Mouse (Mus musculus): ENCODE measurements around the gene Fam124b. TPM values are rescaled to one million over a fixed set of nuclear protein-coding genes. Genes with fewer than 3 reads are reported as not detected.

Fam124b gene
- polyA plus RNA-seq, 1 experiment from 2014 or later = not detected

DNA sequence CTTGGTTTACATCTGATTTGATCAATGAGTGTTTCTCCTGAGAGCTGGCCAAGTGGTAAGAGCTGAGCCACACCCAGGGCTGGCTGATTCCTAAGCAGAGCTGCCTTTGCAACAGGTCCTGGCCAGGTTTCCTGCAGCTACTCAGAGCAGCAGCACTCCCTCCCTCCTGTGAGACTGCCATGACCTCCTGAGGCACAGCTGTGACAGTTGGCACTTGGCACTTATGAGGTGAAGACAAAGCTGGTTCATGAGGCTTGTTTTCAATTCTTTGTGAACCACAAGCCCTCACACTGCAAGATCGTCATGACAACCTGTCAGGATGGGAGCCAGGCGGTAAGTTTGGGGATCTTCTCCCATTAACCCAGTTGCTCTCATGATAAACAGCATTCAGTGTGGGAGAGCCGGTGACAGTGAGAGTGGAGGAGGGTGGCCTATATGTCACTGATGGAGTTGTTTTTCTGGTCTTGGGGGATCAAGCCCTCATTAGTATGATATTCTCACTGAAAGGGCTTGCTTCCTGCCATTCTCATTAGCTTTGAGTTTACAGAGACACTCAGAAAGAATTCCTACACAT, 6.7 kb upstream of the Fam124b start:
- Histone ChIP-seq H3K4me1 (no peaks in the 10 kb centered on the region), H3K4me2 (no peak overlapping the region), H3K27me3 (replicated peaks) (no peaks in the 10 kb centered on the region), H3K36me3 (no peaks in the 10 kb centered on the region), H3K27ac (no peak overlapping the region), H3K9me3 (replicated peaks) (no peaks in the 10 kb centered on the region), H3K9ac (no peak overlapping the region), H3K4me3 (no peak overlapping the region)
- WGBS (ENCODE audit: insufficient replicate concordance) = 51% methylated on average over 3 of the region's 3 CpGs
- ATAC-seq = no peak

DNA sequence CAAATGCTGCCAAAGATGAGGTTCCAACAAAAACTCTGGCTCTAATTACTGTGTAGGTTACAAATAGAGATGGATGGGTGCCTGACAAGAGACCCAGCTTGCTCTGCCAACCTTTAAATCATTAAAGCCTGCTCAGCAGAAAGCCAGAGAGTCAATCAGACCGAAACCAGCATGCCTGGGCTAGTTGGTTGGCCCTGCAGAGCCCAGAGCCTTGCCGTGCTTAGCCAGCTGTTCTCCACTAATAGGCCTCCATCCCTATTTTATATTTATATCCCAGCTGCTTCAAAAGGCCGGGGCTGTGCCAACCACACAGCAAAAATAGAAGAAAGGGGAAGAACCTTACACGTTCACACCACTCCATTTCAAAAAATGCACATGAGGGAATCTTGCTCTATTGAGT, 2.9 kb upstream of the Fam124b start:
- H3K36me3 ChIP-seq = no peaks in the 10 kb centered on the region
- no peaks in the 10 kb centered on the region for H3K4me1 ChIP-seq
- H3K9me3 ChIP-seq (replicated peaks) = no peaks in the 10 kb centered on the region
- H3K9ac ChIP-seq = no peak overlapping the region
- no peak for ATAC-seq
- no peak overlapping the region for H3K27ac ChIP-seq
- H3K4me3 ChIP-seq = no peak overlapping the region
- H3K4me2 ChIP-seq = no peak overlapping the region
- WGBS (ENCODE audit: insufficient replicate concordance) = 40% methylated on average over 4 of the region's 4 CpGs
- no peaks in the 10 kb centered on the region for H3K27me3 ChIP-seq (replicated peaks)

DNA sequence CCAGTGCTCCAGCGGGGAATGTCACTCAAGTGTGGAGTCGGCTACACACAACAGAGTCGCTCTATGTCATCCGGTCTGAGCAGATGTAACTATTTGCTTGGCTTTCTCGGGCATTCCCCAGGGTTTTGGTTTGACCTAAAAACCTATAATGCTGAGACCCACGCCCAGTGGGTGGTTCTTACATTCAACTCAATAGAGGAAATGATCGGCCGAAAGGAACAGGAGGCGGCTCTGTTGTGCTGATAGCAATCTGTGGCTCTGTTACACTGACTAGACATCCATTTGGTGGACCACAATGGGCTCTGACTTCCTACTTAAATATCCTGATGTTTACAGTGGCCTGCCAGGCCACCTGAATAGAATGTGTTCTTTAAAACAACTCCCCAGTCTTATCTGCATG, 4.4 kb downstream of the Fam124b start:
- H3K4me3 ChIP-seq = no peak overlapping the region
- 36% methylated on average over 9 of the region's 9 CpGs for WGBS (ENCODE audit: insufficient replicate concordance)
- H3K27me3 ChIP-seq (replicated peaks) = no peaks in the 10 kb centered on the region
- H3K4me2 ChIP-seq = no peak overlapping the region
- no peaks in the 10 kb centered on the region for H3K4me1 ChIP-seq
- H3K36me3 ChIP-seq = no peaks in the 10 kb centered on the region
- H3K9me3 ChIP-seq (replicated peaks) = no peaks in the 10 kb centered on the region
- no peak overlapping the region for H3K9ac ChIP-seq
- no peak for ATAC-seq
- H3K27ac ChIP-seq = no peak overlapping the region

DNA sequence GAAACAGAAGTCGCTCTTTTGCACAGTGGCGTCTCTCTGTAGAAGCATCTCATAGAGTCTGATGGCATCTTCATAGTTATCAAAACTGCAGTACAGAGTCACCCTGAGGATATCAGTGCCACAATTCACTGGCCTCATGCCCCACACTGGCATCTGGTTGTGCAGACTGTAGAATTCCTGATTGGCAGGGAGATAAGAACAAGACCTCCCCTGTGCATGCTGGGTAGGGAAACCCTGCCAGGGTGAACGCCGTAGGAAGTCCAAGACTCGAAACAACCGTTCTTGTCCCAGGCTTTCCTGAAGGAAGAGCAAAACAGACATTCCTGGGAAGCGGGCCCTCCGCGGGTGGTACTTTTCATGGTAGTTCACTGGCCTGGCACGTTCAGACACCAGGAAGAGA, 5.1 kb downstream of the Fam124b start:
- Histone ChIP-seq H3K9me3 (replicated peaks) (no peaks in the 10 kb centered on the region), H3K4me1 (no peaks in the 10 kb centered on the region), H3K27ac (no peak overlapping the region), H3K27me3 (replicated peaks) (no peaks in the 10 kb centered on the region), H3K9ac (no peak overlapping the region), H3K4me3 (no peak overlapping the region), H3K4me2 (no peak overlapping the region), H3K36me3 (no peaks in the 10 kb centered on the region)
- 75% methylated on average over 10 of the region's 10 CpGs for WGBS (ENCODE audit: insufficient replicate concordance)
- ATAC-seq = no peak

DNA sequence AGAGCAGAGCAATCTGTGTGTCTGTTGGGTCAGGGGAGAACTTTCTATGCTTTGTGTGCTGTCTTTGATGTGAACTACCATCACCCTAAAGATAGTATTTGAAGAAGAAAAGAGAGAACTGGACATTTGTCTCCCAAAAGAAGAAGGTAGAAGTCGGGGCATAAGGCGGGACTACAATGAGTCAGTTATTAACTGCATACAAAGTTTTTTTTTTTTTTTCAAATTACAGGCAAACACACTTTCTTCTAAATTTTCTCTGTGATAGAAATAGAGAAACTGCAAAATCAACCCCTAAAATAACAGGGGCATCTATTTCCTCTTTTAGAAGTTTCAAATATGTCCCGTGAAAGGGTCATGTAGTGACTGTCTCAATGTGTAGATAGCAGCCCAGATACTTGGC, 16.0 kb downstream of the Fam124b start:
- no peak overlapping the region for H3K27ac ChIP-seq
- no peaks in the 10 kb centered on the region for H3K27me3 ChIP-seq (replicated peaks)
- WGBS (ENCODE audit: insufficient replicate concordance) = 55% methylated on average over 3 of the region's 3 CpGs
- no peak overlapping the region for H3K4me2 ChIP-seq
- H3K36me3 ChIP-seq = no peaks in the 10 kb centered on the region
- no peak overlapping the region for H3K4me3 ChIP-seq
- ATAC-seq = no peak
- no peaks in the 10 kb centered on the region for H3K9me3 ChIP-seq (replicated peaks)
- H3K9ac ChIP-seq = no peak overlapping the region
- no peaks in the 10 kb centered on the region for H3K4me1 ChIP-seq

DNA sequence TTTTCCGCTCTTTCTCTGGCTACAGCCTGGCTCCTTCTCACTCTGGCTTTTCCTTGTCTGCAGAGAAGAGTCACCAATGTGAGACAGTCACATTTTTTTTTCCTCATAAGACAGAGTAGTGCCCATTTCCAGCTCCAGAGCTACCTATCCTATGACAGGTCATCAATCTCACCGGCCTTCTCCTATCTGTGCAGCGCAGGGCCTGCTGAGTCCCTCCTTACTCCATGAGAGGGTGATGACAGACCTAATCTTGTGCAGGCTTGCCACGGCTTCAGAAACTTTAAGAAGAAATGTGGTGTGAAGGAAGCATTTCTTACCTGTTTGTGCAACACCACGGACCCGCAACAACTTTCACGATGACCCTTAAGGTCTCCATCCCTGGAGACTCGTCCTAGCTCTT, 25.4 kb downstream of the Fam124b start:
- H3K4me1 ChIP-seq = no peaks in the 10 kb centered on the region
- no peak for ATAC-seq
- no peaks in the 10 kb centered on the region for H3K27me3 ChIP-seq (replicated peaks)
- no peak overlapping the region for H3K27ac ChIP-seq
- no peak overlapping the region for H3K4me3 ChIP-seq
- no peaks in the 10 kb centered on the region for H3K36me3 ChIP-seq
- no peak overlapping the region for H3K9ac ChIP-seq
- WGBS (ENCODE audit: insufficient replicate concordance) = 74% methylated on average over 8 of the region's 8 CpGs
- no peak overlapping the region for H3K4me2 ChIP-seq
- H3K9me3 ChIP-seq (replicated peaks) = no peaks in the 10 kb centered on the region

DNA sequence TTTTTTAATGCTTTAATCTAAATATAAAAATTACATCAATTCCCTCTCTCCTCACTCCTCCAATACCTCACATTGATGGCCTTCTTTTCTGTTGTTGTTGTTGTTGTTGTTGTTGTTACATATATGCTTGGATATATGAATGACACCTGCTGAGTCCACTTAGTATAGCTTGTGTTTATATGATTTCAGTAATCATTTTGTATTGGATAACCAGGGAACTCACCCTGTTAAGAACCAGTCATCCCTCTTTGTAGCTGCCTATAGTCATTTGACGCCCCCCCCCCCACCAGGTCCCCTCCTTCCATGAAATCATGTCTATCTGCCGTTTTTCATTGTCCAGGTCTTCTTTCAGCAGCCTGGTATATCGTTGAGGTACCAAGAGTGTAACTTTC, 36.9 kb downstream of the Fam124b start:
- WGBS (ENCODE audit: insufficient replicate concordance) = 46% methylated on average over 3 of the region's 3 CpGs
- ATAC-seq = no peak
- no peak overlapping the region for H3K4me2 ChIP-seq
- no peak overlapping the region for H3K9ac ChIP-seq
- H3K4me3 ChIP-seq = no peak overlapping the region
- no peaks in the 10 kb centered on the region for H3K27me3 ChIP-seq (replicated peaks)
- no peak overlapping the region for H3K27ac ChIP-seq
- H3K4me1 ChIP-seq = no peaks in the 10 kb centered on the region
- no peaks in the 10 kb centered on the region for H3K9me3 ChIP-seq (replicated peaks)
- no peaks in the 10 kb centered on the region for H3K36me3 ChIP-seq

DNA sequence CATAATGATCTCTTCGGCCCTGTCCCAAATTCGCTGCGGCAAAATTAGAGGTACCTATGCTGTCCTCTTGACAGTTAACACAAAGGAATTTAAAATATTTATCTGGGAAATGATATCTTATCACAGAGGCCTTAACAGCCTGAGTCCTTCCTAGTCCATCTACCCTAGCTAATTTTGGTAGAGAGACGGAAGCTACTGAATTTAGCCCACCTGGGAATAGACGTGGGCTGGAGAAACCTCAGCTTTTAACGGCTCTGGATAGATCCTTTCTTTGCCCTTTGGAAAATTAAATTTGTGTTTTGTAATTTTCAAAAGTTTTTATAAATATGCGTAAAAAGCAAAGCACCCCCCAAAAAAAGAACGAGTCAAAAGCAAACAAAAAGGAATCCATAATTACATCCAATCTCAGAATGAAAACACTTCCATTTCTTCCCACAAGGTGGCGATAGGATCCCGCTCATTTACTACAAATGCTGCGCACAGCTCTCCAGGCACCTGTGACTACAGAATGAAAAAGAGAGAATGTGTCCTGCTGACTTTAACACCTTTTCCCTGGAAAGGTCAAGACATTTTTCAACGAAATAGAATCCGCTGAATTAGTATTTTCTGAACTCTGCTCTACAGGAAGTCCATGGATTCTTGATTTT, 37.4 kb downstream of the Fam124b start:
- Histone ChIP-seq H3K4me2 (no peak overlapping the region), H3K27me3 (replicated peaks) (no peaks in the 10 kb centered on the region), H3K9me3 (replicated peaks) (no peaks in the 10 kb centered on the region), H3K27ac (no peak overlapping the region), H3K36me3 (no peaks in the 10 kb centered on the region), H3K4me1 (no peaks in the 10 kb centered on the region), H3K4me3 (no peak overlapping the region), H3K9ac (no peak overlapping the region)
- 37% methylated on average over 13 of the region's 13 CpGs for WGBS (ENCODE audit: insufficient replicate concordance)
- ATAC-seq = no peak

DNA sequence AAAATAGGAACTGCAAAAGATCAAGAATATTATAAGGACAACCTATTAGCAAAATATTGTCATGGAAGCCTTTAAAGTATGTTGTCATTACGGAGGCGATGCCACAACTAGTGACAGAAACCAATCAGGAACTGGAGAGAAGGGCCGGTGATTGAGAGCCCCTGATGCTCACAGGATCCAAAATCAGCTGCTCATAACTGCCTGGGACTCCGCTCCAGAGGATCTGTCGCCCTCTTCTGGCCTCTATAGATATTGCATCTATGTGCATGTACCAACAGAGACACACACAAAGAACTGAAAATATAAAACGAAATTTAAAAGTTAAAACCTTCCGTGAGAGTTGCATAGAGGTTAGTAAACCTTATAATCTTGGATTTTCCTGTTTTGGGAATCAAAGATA, 38.1 kb downstream of the Fam124b start:
- no peaks in the 10 kb centered on the region for H3K9me3 ChIP-seq (replicated peaks)
- no peak overlapping the region for H3K4me3 ChIP-seq
- WGBS (ENCODE audit: insufficient replicate concordance) = 48% methylated on average over 7 of the region's 7 CpGs
- no peaks in the 10 kb centered on the region for H3K27me3 ChIP-seq (replicated peaks)
- no peaks in the 10 kb centered on the region for H3K36me3 ChIP-seq
- no peak overlapping the region for H3K27ac ChIP-seq
- ATAC-seq = no peak
- no peak overlapping the region for H3K4me2 ChIP-seq
- H3K9ac ChIP-seq = no peak overlapping the region
- no peaks in the 10 kb centered on the region for H3K4me1 ChIP-seq

DNA sequence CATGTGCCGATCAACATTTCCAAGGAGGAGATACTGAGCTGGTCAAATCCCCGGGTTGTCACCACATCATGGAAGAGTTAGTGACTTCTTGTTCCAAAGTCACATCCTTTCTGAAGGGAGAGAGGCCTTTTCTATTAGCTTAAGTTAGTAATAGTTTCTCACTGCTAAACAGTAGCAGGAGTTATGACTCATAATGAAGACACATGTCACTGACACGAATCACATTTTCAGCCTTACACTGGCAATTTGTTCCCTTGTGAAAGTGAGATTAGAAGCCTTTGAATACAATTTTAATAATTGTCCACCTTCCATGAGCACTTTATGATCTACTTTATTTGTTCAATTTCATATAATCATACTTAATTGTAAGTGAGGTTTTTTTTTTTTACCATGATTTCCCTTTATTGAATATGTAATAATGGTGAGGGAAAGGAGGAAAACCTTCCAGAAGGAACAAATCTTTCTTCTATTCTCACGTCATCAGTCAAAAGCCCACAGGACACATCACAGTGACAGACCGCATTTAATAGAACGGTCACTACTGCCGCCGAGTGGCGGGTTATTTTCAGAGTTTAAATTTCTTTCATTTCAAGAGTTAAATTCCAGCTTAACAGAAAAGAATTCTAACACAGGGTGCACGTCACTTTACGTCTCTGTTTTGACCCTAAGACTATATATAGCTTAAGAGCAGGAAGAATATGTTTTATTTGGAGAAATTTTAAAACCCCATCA, 40.5 kb downstream of the Fam124b start:
- H3K27me3 ChIP-seq (replicated peaks) = no peaks in the 10 kb centered on the region
- H3K36me3 ChIP-seq = no peaks in the 10 kb centered on the region
- H3K9ac ChIP-seq = no peak overlapping the region
- H3K4me1 ChIP-seq = no peaks in the 10 kb centered on the region
- no peak overlapping the region for H3K27ac ChIP-seq
- WGBS (ENCODE audit: insufficient replicate concordance) = 57% methylated on average over 11 of the region's 11 CpGs
- H3K4me3 ChIP-seq = no peak overlapping the region
- ATAC-seq = no peak
- no peak overlapping the region for H3K4me2 ChIP-seq
- no peaks in the 10 kb centered on the region for H3K9me3 ChIP-seq (replicated peaks)

DNA sequence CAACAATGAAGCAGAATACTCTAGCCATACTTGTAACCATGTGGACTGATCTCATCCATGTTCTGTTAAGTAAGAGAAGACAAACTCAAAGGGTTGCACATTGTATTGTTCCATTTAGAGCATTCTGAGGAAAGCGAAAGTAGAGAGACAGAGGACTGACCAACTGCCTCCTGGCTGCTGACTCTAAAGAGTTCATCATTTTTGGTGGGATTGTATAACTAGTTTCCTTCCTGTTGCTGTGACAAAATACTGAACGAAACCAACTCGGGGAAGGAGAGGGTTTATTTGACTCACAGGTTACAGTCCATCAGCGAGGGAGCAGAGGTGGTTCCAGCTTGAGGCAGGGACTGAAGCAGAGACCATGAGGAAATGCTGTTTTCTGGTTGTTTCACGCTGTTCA, 50.6 kb downstream of the Fam124b start:
- no peaks in the 10 kb centered on the region for H3K36me3 ChIP-seq
- 44% methylated on average over 5 of the region's 5 CpGs for WGBS (ENCODE audit: insufficient replicate concordance)
- no peaks in the 10 kb centered on the region for H3K9me3 ChIP-seq (replicated peaks)
- H3K4me2 ChIP-seq = no peak overlapping the region
- H3K4me3 ChIP-seq = no peak overlapping the region
- no peak for ATAC-seq
- no peaks in the 10 kb centered on the region for H3K4me1 ChIP-seq
- H3K9ac ChIP-seq = no peak overlapping the region
- no peaks in the 10 kb centered on the region for H3K27me3 ChIP-seq (replicated peaks)
- no peak overlapping the region for H3K27ac ChIP-seq

DNA sequence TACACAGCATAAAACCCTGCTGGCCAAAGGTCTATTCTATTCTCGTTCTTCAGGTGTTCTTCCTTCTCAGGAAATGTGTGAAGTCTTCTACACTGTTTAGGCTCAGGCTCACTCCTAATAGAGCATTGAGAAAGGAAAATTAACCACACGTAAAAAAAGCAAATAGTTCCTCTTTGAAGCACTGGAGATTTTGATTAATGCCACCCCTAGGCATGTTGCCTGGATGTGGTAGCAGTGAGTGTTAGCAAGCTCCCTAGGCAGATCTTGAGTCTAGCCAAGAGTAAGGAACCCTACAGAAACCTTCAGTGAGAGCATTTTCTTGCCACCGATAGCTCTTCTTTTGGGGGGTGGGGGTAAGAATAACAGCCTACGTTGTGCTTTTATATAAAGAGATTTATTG, 51.7 kb downstream of the Fam124b start:
- no peak for ATAC-seq
- WGBS (ENCODE audit: insufficient replicate concordance) = 64% methylated on average over 4 of the region's 4 CpGs

More for the DNA sequence above, 51.7 kb downstream of the Fam124b start:
- Histone ChIP-seq H3K27ac (no peak overlapping the region), H3K4me1 (no peaks in the 10 kb centered on the region), H3K4me3 (no peak overlapping the region), H3K36me3 (no peaks in the 10 kb centered on the region), H3K9me3 (replicated peaks) (no peaks in the 10 kb centered on the region), H3K4me2 (no peak overlapping the region), H3K27me3 (replicated peaks) (no peaks in the 10 kb centered on the region), H3K9ac (no peak overlapping the region)
